Mouse (Mus musculus) c-Kit-positive CD71-positive TER-119-positive erythroid progenitor cells, embryonic 14.5 days (primary cell): ENCODE data around the gene Mex3d.
"Not testable (repeated sequence)": the region's sequence is repeated elsewhere in the genome, so short reads cannot be mapped to it uniquely, and the experiment has no call there.

ENCODE experiments used
- DNase-seq: peaks from one replicate; pipeline ENCODE4 v3.0.0-alpha.2; 2013; ENCODE audit warnings: low spot score

The Mex3d gene

DNA sequence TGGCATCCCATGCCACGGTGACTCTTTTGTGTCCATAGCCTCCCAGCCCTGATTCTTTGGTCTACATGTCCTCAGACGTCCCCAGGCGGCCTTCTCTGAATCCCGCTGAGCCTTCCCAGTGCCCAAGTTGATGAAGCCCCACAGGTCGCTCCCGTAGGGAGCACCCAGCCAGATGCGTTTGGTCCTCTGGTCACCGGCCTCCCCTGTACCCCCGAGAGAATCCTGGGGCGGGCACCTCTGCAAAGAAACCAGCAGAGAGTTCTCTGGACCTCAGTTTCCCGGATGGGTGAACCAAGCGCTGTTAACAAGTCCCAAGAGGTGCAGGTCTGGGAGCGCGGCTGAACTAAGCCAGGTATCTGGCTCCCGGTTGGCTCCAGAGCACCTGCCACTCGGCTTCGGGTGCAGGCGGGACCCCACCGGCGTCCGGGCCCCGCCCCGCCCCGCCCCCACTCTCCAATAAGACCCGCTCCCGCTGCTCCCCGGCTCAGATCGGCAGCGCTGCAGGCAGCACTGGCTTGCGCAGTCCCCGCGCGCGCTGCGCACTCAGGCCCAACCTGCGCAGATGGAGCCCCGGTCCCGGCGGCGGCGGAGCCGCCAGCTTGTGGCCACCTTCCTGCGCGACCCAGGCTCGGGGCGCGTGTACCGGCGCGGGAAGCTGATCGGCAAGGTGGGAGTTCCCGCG is 31.3 kb downstream of the Mex3d start, which contains the start of gene Plk5:
Gene Plk5, plus strand, starts transcription at position 459 of the 682 bp plus-strand sequence.
- no peak for DNase-seq

DNA sequence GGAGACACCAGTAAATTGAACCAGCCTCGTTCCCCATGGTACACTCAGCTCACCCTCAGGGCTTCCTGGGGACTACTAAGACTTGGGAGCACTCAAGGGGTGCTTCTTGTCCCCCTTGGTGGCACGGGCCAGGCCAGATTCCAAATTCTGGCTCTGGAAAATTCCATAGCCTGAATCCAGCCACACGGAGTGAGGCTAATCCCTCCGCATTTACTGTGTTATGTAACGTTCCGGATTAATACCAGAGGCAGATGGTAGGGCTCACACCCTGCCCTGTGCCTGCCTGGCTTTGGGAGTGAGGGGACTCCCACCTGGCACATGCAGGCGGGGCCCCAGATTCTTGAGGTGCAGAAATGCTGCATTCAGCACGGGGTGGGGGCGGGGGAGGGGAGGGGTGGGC is 32.0 kb downstream of the Mex3d start:
- no peak for DNase-seq

DNA sequence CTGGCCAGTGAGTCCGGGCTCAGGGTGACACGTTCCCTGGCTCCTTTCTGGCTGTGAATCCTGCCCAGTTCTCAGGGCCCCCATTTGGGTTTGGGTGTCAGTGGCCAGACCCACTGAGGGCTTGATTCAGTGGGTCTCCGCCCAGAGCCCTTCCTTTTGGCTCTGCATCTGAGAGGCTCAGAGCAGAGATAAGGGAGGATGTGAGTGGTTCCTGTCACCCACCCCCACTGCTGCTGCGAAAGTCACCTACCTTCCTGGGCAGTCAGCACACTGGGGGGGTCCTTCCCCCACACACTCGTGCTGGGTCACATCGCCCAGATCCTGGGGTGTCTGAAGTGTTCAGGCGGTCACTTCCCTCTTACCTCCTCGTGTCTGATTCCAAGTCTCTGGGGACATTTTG is 34.7 kb downstream of the Mex3d start:
- no peak for DNase-seq

DNA sequence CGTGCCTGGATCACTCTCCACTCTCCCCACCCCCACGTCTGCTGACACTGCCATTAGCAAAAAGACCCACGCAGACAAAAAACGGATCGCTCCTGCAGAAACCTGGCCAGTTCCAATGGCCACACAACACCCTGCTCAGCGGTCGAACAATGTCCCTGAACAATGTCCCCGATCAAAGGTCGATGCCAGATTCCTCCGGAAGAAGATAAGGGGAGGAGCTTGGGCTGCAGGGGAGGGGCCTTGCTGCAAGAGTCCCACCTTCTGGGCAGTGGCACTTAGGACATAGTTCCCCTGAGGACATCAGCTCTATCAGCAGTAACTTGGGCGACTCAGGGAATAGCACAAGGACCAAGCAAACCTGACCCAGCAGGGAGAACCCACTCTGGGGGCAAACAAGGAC is 35.6 kb downstream of the Mex3d start:
- no peak for DNase-seq

DNA sequence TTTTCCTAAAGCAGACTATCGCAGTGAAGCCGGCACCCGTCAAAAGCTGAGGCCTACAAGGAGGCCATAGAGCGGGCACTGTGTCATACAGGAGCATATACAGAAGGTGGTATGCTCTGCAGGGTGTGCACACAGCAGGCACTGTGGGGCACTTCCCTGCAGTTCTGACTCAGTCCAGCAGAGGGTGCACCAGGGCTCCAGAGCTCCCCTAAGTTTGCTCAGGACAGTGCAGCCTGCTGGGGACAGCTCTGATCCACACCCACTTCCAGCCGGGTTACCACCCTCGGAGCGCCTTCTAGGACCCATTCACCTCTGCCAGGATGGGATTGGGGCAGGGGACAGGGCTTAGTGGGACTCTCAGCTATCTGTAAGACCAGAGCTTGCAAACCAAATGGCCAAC is 37.2 kb downstream of the Mex3d start:
- DNase-seq, result peak; percentile 87

DNA sequence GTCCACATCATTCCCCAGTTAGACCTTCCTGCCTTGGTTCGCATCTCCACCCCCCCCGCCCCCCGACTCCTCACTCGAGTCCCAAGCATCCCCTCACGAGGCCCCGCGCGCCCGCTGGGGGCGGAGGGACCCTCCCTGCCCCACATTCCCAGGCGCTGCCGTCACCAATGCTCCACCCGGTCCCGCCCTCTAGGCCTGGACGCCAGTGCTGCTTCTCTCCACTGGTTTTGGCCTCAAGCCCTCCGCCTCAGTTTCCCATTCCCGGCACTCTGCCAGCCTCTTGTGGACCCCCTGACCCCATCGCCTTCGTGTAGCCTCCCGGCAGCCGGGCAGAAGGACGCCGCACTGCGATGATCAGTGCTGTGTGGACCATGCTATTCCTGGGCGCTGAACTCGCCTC is 38.5 kb downstream of the Mex3d start:
- no peak for DNase-seq

DNA sequence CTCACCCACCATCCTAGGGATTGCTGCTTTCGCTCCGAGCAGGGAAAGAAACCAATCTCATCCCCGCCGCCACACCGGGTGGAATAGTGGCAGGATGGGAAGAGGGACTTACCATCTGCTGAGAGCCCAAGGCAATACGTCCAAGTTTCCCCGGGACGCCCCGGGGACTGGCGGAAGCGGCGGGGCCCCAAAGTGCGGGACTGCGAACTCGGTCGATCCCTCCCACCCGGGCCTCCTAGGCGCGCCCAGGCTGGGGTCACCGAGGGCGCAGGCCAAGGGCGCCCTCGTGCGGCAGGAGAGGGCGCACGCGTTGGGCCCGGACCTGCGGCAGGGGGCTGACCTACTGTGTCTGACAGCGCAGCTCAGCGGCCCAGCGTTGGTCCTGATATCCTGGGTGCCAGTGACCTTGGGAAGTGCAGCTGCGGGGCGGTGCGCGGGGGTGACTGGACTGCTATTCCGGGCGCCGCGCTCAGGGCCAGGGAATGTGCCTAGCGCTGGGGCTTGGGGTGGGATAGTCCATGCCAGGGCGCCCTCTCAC is 39.1 kb downstream of the Mex3d start, which contains the start of gene Adamtsl5:
Gene Adamtsl5, minus strand, starts transcription at position 169 of the 538 bp plus-strand sequence.
- DNase-seq, result peak; percentile 76

DNA sequence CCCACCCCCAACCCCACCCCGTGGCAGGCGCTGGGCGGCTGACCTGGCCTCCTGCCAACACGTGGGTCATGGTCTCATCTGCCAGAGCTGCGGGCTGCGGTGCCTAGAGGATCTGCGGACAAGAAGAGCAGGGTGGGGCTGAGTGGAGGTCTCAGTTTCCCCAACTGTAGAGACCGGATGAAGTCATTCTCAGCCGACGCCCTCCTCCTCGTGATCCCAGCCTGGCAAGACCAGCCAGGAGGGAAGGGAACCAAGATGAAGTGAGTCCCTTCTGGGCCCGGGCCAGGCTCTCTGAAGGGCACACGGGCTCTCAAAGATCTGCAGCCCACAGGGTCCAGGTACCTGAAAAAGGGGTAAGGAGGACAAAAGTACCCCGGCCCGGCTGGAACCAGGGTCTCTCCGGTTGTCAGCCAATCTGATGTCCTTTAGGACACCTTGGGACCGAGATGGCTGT is 39.9 kb downstream of the Mex3d start:
- DNase-seq, result no peak

DNA sequence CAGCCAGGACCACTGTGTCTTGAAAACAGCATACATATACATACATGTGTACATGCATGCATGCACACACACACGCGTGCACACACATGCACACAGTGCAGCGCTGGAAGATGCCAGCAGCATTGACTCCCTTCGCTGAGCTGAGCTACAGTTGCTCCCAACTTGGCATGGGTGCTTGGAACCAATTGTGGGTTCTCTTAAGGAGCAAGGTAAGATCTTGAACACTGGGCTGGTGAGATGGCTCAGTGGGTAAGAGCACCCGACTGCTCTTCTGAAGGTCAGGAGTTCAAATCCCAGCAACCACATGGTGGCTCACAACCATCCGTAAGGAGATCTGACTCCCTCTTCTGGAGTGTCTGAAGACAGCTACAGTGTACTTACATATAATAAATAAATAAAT is 41.5 kb downstream of the Mex3d start:
- DNase-seq, result not testable (repeated sequence)

DNA sequence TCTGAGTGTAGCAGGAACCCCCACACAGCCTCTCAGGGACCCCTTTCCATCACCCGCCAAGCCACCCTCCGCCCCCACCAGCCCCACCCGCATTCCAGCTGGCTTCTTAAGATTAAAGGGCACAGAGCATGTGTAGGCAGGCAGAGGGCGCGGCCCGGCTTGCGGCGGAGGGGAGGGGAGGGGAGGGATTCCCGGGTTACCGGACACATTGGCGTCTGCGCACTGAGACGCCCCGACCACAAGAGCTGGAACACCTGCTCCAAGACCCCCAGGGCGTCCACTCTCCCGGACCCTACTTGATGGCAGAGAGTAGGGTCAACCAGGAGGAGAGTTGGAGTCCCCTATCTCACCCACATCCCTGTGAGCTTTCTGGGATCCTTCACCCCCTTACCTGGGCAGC is 42.3 kb downstream of the Mex3d start:
- DNase-seq, result peak; percentile 73

DNA sequence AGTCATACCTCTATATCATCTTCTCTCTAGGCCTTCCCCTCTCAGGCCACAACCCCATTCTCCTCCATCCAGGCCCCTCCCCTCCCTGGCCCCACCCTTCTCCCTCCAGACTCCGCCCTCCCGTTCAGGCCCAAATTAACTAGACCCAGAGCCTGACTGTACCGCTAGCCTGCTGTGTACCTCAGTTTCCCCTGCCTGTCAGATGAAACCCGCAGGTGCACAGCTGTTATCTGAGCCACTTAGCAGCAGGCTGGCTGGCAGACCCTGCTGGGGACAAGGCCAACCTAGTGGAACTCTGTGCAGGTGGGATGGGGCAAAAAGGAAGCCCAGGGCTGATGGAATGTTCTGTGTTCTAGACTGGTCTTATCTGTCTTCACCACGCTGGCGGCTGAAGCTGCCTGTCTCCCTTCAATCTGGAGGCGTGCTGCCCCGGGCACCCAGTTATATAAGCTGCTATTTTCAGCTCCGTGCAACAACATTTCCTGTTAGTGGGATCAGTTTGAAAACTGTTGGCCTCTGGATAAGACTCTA is 43.3 kb downstream of the Mex3d start:
- peak; percentile 92 for DNase-seq

DNA sequence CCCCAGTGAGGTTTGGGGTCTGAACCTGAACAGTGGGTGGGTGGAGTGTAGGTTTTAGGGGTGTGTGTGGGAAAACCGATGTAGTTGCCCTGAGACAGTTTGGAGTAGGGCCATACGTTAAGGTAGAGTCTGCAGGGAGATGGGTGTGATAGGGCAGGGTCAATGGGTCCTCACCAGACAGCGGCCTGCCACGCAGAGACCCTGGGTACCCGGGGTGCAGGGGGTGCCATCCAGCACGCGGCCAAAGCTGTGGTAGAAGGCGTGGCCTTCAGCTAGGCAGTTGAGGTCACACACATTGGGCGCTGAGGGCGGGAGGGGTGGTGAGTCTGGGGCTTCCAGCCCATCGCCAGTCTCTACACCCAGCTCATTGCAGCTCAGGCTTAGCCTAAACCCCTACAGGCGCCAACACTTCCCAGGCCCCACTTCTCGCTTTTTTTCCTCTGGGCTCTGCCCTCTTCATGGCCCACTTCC is 44.0 kb downstream of the Mex3d start:
- no peak for DNase-seq

DNA sequence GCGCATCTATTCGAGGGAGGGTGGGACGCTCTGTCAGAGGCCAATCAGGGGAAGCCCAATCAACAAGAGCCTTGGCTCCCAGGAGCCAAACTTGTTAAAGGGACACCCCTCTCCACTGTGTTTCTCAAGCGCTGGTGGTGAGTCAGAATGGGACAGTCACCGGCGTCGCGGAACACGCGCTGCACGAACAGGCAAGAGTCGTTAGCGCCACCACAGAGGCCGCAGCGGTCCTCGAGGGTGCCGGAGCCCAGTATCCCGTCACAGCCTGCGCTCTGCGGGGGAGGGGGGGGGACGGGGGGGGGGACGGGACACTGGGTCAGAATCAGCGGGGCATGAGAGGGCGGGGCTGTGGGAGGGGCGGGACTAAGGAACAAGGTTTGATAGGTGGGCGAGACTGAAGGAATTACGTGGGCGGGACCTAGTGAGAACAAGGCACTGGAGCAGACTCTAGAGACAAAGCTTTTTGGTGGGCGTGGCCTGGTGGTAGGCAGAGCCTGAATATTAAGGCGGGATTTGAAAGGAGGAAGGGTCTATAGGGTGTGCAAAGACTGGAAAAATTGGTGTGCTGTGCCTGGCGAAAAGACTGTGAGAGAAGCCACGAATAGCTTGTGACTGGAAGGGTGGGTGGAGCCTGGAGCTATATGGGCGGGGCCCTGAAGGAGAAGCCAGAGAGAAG is 44.6 kb downstream of the Mex3d start:
- DNase-seq, result peak; percentile 76

DNA sequence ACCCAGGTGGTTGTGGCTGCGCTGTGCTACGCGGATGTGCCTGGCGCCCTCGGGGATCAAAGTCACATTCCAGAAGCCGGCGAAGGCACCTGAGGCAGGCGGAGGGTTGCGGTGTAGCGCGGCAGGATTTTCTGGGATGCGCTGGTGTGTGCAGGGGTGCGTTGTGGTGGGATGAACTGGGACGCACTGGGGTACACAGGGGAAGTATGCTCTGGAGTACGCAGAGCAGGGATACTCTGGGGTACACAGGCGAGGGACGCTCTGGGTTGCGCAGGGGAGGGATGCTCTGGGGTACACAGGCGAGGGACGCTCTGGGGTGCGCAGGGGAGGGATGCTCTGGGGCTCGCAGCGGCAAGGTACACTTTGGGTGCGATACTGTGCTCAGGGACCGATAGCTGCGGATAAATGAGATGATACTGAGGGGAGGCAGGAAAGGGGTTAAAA is 45.1 kb downstream of the Mex3d start:
- DNase-seq, result no peak

DNA sequence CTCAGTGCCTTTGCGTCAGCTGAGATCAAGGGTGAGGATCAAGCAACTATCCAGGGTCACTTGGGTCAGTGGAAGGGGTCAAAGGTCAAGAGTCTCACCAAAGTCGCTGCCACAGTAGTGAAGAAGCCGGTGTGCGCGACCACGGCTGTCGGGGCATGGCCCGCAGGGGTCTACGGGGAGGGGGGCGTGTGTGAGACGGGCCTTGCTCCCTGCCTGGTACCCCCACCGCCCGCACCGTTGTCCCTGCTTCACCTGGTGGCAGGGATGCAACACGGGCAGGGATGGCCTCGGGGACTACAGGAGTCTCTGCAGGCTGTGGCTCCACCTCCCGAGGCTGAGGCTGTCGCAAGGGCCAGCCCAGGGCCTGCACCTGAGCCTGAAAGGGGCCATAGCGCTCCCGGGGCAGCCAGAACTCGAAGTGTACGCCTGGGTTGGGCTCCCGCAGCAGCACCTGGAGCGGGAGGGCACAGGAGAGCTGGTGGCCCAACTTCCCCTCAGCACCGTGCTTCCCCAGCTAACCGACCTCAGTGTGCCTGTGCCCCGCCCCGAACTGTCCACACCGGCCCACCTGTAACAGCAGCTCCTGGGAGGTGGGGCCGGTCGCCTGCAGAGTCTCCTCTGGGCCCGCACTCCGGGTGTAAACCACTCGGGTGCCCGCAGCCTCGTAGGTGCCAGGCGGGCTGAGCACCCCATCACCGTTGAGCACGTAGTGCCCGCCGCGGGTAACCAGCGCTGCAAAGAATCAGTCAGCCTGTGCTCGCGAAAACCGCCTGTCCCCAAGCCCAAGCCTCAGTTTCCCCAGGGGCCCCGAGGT is 45.8 kb downstream of the Mex3d start:
- no peak for DNase-seq

DNA sequence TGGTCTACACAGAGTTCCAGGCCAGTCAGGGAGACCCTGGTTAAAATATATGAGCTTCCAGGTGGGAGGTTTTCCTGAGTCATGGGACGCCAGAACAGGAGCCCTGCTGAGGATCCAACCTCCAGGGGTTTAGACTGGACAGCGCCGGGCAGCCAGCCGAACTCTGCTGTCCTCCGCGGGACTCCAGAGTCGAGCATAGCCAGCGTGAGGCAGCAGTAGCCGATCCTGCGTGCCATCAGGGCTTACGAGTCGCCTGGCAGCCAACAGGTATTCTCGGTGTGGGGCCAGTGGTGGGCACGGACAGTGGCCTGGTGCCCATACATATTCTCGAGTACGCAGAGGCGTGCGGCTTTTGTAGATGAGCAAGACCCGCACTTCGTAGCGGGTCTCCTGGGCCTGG is 46.4 kb downstream of the Mex3d start:
- no peak for DNase-seq

DNA sequence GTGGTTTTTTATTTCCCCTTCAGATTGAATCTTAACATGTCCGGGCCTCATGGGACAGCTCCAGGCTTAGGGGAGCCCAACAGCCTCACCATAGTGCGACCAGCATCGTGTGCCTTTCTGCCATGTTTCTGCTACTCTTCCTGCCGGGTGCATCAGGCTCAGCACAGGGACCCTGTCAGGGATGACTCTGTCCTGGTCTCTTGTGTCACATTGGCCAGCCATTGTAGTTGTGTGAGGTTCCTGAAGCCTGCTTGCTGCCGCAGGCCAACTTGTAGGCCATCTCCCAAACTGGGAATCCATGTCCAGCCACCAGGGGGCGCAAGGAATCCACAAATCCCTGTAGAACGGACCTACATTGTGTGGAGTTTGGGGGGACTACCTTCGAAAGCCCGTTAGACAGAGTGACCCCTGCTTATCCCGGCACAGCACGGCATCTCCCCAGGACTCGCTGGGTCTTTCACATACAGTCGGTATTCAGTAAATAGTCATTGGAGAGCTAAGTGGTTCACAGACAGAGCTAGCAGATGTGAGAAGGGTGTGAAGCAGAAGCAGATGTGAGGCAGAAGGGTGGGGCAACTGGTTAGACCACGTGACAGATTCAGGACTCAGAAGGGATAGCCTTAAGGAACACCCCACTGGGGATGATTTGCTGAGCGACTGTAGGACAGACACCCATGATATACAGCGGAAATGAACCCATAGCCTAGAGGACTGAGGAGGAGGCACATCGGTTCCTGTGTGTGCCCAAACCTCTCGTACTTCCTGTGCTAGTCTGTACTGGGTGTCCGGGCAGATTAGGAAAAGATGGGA is 47.3 kb downstream of the Mex3d start:
- DNase-seq, result peak; percentile 92

DNA sequence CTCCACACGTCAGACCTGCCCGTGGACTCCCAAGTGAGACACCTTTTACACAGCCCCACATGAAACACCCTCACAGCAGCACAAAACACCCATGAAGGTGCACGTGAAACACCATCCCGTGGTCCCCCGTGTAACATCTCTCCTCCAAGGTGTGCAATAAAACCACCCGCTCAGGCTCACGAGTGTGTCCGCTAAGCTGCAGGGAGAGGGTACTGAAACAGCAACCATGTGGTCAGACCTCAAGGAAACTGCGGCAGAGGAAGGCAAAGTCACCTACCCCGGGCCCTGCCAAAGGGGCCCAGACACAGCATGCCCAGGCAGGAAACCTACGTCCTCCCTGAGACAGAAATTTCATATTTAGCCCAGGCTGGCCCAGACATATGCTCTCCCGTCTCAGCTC is 51.2 kb downstream of the Mex3d start:
- DNase-seq, result no peak

DNA sequence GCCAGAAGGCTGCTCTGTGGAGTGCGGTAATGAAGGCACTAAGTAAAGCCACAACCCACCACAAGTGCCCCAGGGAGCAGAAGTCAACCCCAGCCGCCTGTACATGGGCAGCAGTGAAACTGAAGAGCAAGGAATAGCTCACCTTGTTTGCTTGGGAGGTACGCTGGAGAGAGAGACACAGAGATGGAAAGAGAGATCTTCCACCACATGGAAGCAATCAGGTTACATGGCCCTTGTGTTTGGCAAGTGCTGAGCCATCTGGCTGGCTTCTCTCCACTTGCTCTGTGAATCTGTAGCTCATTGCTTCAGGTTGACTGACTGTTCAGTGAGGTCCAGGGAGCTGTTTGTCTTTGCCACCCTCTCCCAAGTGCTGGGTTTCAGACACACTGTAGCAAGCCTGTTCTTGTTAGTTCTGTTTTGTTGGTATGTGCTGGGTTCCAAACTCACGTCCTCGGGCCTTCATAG is 54.9 kb downstream of the Mex3d start:
- DNase-seq, result no peak

DNA sequence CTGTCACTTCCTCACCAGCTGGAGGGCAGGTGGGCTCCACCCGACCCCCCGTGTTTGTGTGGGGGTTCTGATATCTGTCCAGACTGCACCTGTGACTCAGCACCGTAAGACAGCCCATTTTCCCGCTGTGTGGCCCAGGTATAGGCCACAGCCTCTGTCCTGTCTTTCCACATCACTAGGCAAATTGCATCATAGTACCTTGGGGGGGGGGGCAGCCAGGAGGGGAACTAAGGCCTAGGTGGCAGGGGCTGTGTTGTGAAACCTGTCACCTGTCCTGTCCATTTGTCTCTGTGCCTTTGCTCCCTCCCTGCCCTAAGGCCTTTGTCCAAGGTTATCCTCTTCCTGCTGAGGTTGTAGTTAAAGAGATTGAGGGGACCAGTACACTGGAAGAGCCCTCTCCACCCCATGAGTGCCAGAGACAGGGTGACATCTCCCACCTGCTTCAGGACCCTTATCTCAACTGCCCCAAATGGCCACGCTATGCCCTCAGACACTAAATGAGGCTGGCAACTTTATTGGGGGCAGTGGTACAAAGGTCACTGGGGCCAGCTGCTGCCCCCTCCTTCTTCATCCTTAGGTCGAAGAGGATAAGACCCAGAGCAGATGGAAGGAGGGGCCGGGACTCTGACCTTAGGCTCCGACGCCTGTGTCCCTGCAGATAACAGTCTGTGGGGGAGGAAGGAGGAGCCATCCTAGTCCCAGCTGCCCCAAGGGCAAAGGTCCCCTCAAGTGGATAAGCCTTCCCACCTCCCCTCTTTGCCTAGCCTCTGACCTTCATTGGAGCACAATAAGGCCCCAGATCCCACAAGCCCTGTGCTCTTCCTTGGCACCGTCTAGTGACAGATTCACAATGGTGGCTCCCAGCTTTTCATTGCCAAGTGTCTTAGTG is 55.6 kb downstream of the Mex3d start:
- DNase-seq, result peak; percentile 87
